Mouse (Mus musculus): ENCODE results near the gene Uox. TPM values are rescaled to one million over a fixed set of nuclear protein-coding genes. Genes with fewer than 3 reads are reported as not detected.

Gene Uox
- total and polyA plus RNA-seq, 2 experiments from 2014 or later = 0.10 to 4.5 TPM

DNA sequence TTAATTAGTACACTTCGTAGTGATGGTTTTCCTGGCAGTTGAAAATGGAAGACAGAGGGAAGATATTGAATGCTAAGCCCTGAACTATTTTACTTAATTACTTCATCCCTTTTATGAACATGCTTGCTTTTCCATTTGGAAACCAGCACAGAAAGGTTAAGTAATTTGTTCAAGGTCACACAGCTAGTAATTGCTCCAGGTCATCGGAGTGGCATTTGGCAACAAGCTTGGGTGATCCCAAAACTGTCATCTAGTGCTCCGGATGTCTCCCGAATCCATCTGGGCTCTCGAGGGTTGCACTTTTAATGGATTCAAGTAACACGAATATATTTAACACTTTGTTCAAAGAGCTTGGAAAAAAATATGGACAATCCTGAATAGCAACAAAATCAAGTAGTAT, 713 bp downstream of the Uox start:
- 89% methylated on average over 6 of the region's 6 CpGs for WGBS
- no peak for ATAC-seq (ENCODE audit: insufficient read depth, low read depth)

DNA sequence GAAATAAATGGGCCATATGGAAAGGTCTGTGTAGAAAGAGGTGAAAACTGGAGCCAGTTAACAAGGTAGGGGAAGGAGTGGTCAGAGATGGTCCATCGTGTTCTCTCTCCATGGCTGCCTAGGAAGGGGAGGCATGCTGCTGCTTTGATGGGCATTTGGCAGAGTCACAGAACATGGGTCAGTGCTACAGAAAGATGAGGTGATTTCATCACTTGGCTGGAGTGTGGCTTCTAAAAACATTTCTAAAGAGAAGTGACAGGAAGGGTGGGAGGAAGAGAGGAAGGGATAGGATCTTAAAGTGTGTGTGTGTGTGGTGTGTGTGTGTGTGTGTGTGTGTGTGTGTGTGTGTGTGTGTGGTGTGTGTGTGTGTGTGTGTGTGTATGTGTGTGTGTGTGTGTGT, 1.1 kb downstream of the Uox start:
- no peak for DNase-seq (ENCODE audit: low spot score)
- Histone ChIP-seq H3K27me3 (ENCODE audit: control insufficient read depth, insufficient read depth, low read length) (no peaks in the 10 kb centered on the region), H3K9me3 (replicated peaks; ENCODE audit: control insufficient read depth, low read length) (no peaks in the 10 kb centered on the region), H3K9ac (replicated peaks; ENCODE audit: low read depth, low read length) (no peak overlapping the region), H3K36me3 (replicated peaks; ENCODE audit: control insufficient read depth, insufficient read depth, low read length) (no peaks in the 10 kb centered on the region), H3K4me1 (ENCODE audit: control insufficient read depth, insufficient read depth) (no peaks in the 10 kb centered on the region), H3K27ac (ENCODE audit: low read depth) (no peak overlapping the region), H3K4me3 (ENCODE audit: low read depth, low read length) (no peak overlapping the region), H3K4me2 (ENCODE audit: low read depth, low read length) (no peak overlapping the region)
- ATAC-seq (ENCODE audit: insufficient read depth, low read depth) = no peak
- WGBS = 60% methylated on average over 1 of the region's 1 CpGs
- TF ChIP-seq EP300 (IDR thresholded peaks at IDR 0.05; ENCODE audit: low read depth) = no peak
- TF ChIP-seq CTCF (IDR thresholded peaks at IDR 0.05; ENCODE audit: low read depth) = no peak

More for the DNA sequence above, 713 bp downstream of the Uox start:
- Histone ChIP-seq H3K36me3 (replicated peaks; ENCODE audit: control insufficient read depth, insufficient read depth, low read length) (no peaks in the 10 kb centered on the region), H3K9me3 (replicated peaks; ENCODE audit: control insufficient read depth, low read length) (no peaks in the 10 kb centered on the region), H3K4me1 (ENCODE audit: control insufficient read depth, insufficient read depth) (no peaks in the 10 kb centered on the region), H3K9ac (replicated peaks; ENCODE audit: low read depth, low read length) (no peak overlapping the region), H3K27ac (ENCODE audit: low read depth) (no peak overlapping the region), H3K4me3 (ENCODE audit: low read depth, low read length) (no peak overlapping the region), H3K27me3 (ENCODE audit: control insufficient read depth, insufficient read depth, low read length) (no peaks in the 10 kb centered on the region), H3K4me2 (ENCODE audit: low read depth, low read length) (no peak overlapping the region)
- DNase-seq (ENCODE audit: low spot score) = no peak
- TF ChIP-seq EP300 (IDR thresholded peaks at IDR 0.05; ENCODE audit: low read depth) = no peak
- no peak for TF ChIP-seq CTCF (IDR thresholded peaks at IDR 0.05; ENCODE audit: low read depth)

DNA sequence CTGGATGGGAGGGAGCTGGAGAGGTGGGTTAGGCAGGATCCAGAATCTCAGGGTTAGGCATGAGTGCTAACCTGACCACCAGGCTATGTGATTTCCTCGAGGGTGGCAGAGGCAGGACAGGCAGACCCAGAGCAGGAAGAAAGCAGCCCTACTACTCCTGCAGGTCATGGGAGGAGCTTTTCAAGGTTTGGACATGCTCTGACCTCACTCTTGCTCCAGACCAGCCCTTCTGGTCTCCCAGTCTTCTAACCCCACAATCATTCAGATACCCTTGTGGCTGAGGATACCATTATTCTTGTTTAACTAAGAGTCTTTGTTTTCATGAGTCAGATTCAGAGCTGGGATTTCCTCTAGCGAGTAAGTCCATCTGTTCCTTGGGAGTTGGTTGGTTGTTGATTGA, 7.4 kb downstream of the Uox start:
- DNase-seq (ENCODE audit: low spot score) (no peak), ATAC-seq (ENCODE audit: insufficient read depth, low read depth) (no peak)
- 54% methylated on average over 2 of the region's 2 CpGs for whole genome bisulfite sequencing
- no peaks in the 10 kb centered on the region for H3K27me3 ChIP-seq (ENCODE audit: control insufficient read depth, insufficient read depth, low read length)
- no peaks in the 10 kb centered on the region for H3K4me1 ChIP-seq (ENCODE audit: control insufficient read depth, insufficient read depth)
- H3K27ac ChIP-seq (ENCODE audit: low read depth) = no peak overlapping the region
- no peaks in the 10 kb centered on the region for H3K36me3 ChIP-seq (replicated peaks; ENCODE audit: control insufficient read depth, insufficient read depth, low read length)
- no peak overlapping the region for H3K9ac ChIP-seq (replicated peaks; ENCODE audit: low read depth, low read length)
- TF ChIP-seq EP300 (IDR thresholded peaks at IDR 0.05; ENCODE audit: low read depth) (no peak), CTCF (IDR thresholded peaks at IDR 0.05; ENCODE audit: low read depth) (no peak)
- H3K4me3 ChIP-seq (ENCODE audit: low read depth, low read length) = no peak overlapping the region
- H3K9me3 ChIP-seq (replicated peaks; ENCODE audit: control insufficient read depth, low read length) = no peaks in the 10 kb centered on the region
- no peak overlapping the region for H3K4me2 ChIP-seq (ENCODE audit: low read depth, low read length)

DNA sequence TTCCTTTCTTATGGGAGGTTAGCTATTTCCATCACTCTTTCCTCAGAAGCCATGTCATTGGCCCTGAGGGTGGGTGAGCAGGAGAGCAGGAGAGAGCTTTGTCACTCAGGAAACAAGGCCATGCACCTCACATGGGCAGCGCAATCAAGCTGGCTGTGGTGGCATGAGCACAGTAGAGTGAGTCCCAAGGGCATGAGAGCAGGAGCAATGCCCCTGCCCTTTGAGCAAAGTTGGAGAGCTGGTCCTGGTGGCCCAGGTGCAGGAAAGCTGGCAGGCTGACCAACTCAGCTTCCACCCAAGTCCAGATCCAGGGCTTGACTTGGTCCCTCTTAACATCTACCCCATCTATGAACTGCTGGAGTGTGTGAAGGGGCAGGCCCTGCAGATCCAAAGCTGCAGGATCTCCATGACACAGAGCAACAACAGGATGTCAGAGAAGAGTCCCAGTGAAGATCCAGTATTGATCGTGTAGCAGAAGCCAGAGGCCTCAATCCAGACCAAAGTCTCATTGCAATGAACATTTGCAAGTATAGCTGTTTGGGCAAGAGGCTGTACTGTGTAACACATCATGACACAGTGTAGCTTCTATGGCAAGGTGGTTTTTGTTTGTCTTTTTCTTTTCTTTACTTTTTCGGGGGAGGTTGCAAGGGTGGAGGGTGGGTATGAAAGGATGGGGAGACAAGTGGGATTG, 10.0 kb downstream of the Uox start:
- DNase-seq (ENCODE audit: low spot score) = no peak
- no peak for ATAC-seq (ENCODE audit: insufficient read depth, low read depth)
- Histone ChIP-seq H3K36me3 (replicated peaks; ENCODE audit: control insufficient read depth, insufficient read depth, low read length) (no peaks in the 10 kb centered on the region), H3K27me3 (ENCODE audit: control insufficient read depth, insufficient read depth, low read length) (no peaks in the 10 kb centered on the region), H3K4me1 (ENCODE audit: control insufficient read depth, insufficient read depth) (no peaks in the 10 kb centered on the region), H3K27ac (ENCODE audit: low read depth) (no peak overlapping the region), H3K9ac (replicated peaks; ENCODE audit: low read depth, low read length) (no peak overlapping the region), H3K4me2 (ENCODE audit: low read depth, low read length) (no peak overlapping the region), H3K9me3 (replicated peaks; ENCODE audit: control insufficient read depth, low read length) (no peaks in the 10 kb centered on the region), H3K4me3 (ENCODE audit: low read depth, low read length) (no peak overlapping the region)
- 83% methylated on average over 3 of the region's 3 CpGs for WGBS
- TF ChIP-seq CTCF (IDR thresholded peaks at IDR 0.05; ENCODE audit: low read depth) = no peak
- TF ChIP-seq EP300 (IDR thresholded peaks at IDR 0.05; ENCODE audit: low read depth) = no peak

DNA sequence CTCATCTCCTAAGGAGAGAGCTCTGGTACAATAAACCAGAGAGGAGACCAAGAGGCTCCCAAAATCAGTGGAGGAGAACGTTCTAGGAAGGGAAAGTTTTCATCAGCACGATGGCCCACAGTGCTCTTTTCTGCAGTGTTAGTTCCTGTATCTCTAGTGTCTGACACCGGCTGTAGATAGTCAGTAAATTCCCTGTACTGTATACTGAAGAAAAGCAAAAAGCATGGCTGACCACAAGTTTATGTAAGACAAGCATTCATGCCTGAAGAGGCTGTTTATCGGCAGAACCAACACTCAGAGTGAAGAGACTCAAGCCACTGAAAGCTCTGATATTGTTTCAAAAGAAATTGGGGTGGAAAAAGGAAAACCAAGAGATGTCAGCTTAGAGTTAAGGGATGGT, 13.3 kb downstream of the Uox start:
- peak overlapping the region; percentile 44 for H3K4me2 ChIP-seq (ENCODE audit: low read depth, low read length)
- TF ChIP-seq CTCF (IDR thresholded peaks at IDR 0.05; ENCODE audit: low read depth) = no peak
- TF ChIP-seq EP300 (IDR thresholded peaks at IDR 0.05; ENCODE audit: low read depth) = no peak
- 45% methylated on average over 4 of the region's 4 CpGs for whole genome bisulfite sequencing
- H3K9me3 ChIP-seq (replicated peaks; ENCODE audit: control insufficient read depth, low read length) = no peaks in the 10 kb centered on the region
- H3K4me1 ChIP-seq (ENCODE audit: control insufficient read depth, insufficient read depth) = no peaks in the 10 kb centered on the region
- no peaks in the 10 kb centered on the region for H3K36me3 ChIP-seq (replicated peaks; ENCODE audit: control insufficient read depth, insufficient read depth, low read length)
- H3K4me3 ChIP-seq (ENCODE audit: low read depth, low read length) = 0 out of 2 replicates have a peak overlapping the region, but pooled peaks have one; percentile 7
- ATAC-seq (ENCODE audit: insufficient read depth, low read depth) = no peak
- DNase-seq (ENCODE audit: low spot score) = no peak
- no peak overlapping the region for H3K27ac ChIP-seq (ENCODE audit: low read depth)
- no peak overlapping the region for H3K9ac ChIP-seq (replicated peaks; ENCODE audit: low read depth, low read length)
- H3K27me3 ChIP-seq (ENCODE audit: control insufficient read depth, insufficient read depth, low read length) = no peaks in the 10 kb centered on the region

DNA sequence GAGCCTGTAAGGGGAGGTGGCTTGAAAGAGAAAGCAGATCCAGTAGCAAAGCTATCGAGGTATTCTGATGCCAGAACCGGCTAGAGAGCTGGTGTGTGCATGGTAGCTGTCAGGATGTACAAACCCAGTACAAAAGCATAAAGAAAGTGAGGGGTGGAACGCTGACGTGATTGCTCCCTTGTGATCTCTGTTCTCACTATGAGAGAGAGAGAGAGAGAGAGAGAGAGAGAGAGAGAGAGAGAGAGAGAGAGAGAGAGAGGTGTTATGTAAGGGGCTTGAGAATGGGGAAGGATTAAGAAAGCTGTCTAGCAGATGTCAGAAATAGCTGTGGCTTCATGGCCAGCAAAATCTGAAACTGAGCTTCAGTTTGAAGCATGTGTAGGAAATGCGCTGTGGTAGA, 13.7 kb downstream of the Uox start:
- Histone ChIP-seq H3K9me3 (replicated peaks; ENCODE audit: control insufficient read depth, low read length) (no peaks in the 10 kb centered on the region), H3K4me2 (ENCODE audit: low read depth, low read length) (peak overlapping the region; percentile 44), H3K4me3 (ENCODE audit: low read depth, low read length) (0 out of 2 replicates have a peak overlapping the region, but pooled peaks have one; percentile 7), H3K36me3 (replicated peaks; ENCODE audit: control insufficient read depth, insufficient read depth, low read length) (no peaks in the 10 kb centered on the region), H3K9ac (replicated peaks; ENCODE audit: low read depth, low read length) (no peak overlapping the region), H3K4me1 (ENCODE audit: control insufficient read depth, insufficient read depth) (no peaks in the 10 kb centered on the region), H3K27me3 (ENCODE audit: control insufficient read depth, insufficient read depth, low read length) (no peaks in the 10 kb centered on the region), H3K27ac (ENCODE audit: low read depth) (no peak overlapping the region)
- WGBS = 38% methylated on average over 5 of the region's 5 CpGs
- DNase-seq (ENCODE audit: low spot score) = no peak
- ATAC-seq (ENCODE audit: insufficient read depth, low read depth) = no peak
- TF ChIP-seq EP300 (IDR thresholded peaks at IDR 0.05; ENCODE audit: low read depth) = no peak
- TF ChIP-seq CTCF (IDR thresholded peaks at IDR 0.05; ENCODE audit: low read depth) = no peak
